Mouse (Mus musculus) cerebellum, adult 2 months (tissue): Measurements from ENCODE around the gene Arhgef19.

ENCODE experiments used
- CTCF ChIP-seq: fragments of 200-500 bp; IDR thresholded peaks from 2 replicates; pipeline ENCODE4 v1.5.1; 2011; ENCODE audit warnings: low read depth, mild to moderate bottlenecking, control low read depth, low read length, moderate library complexity, borderline replicate concordance; ENCODE audit not compliant: insufficient read depth
- POLR2A ChIP-seq: fragments of 200-500 bp; IDR thresholded peaks from 2 replicates; pipeline ENCODE4 v1.6.1; 2011; ENCODE audit warnings: low read length, control low read depth, borderline replicate concordance; ENCODE audit not compliant: insufficient read depth

- TF ChIP-seq CTCF, result no peak
- TF ChIP-seq POLR2A, result no peak
Observed at GRCm38 (mm10) chr4:141222752-141223151, 16.5 kb upstream of the Arhgef19 start.
